Mouse (Mus musculus) retina, postnatal 7 days (tissue): Measurements from ENCODE around the gene Deup1.

Experiments used
- DNase-seq: peaks from one replicate; pipeline ENCODE4 v3.0.0-alpha.2; 2012; ENCODE audit warnings: low read depth, low spot score

Deup1 gene

DNA sequence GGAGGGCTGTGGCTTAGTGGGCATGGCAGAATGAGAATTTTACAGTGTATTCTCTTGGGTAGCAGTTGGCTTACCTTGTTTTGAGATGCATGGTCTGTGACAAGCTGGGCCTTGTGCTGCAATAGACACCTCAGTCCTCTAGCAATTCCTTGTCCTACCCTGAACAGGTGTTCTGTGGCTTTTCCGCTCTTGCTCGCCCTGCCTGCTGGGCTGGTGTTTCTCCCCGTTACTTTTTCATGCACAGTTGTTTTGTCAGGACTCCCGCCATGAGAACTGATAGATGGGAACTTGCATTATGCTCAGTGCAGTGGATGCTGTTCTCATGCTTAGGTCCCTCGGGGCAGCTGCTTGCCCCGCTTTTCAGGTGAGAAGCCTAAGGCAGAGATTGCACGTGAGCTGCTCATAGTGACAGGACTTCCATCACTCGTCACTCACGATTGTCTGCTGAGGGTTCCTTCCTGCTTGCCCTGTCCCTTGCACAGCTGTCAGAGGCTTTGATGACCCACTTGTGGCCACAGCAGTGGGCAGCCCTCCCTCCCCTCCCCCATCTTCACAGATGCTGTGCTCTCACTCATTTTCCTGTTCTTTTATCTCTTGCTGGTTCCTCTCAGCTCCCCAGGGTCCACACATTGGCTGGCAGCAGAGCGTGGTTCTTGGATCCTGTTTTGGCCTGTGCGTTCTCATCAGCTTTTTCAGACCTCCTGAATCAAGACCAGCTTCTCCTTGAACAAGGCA, 94.2 kb downstream of the Deup1 start:
- no peak for DNase-seq

DNA sequence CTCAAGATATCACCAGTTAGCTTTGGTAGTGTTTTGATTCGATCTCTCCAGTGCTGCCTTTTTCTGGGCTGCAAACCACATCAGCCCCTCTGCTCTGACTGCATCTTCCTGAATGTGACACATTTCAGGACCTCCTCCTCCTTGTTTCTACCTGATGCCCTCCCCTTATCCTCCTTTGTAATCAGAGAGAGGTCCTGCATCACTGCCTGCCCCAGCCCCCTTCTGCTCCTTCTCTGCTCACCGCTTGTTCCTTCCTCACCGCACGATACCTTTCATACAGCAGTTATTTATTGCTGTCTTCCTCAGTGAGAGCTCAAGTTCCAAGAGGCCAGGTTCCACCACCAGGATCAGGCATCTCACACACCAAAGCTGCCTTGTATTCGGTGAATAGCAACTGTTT, 96.5 kb downstream of the Deup1 start:
- no peak for DNase-seq

DNA sequence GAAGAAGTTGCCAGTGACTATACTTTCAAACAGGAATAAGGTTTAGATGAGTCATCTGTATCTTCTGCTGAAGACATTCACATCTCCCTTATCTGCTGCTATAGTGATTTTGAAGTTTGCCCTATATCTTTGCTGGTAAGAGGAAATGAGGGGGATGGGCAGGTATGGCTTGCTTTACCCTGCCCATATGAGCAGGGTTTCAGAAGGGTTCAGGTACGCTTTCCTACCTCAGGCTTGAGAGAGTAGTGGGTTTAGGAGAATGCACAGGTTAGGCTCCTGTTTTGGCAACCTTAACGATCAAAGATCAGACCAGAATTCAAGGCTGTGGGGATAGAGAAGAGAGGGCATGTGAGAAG, 97.8 kb downstream of the Deup1 start:
- DNase-seq: no peak

DNA sequence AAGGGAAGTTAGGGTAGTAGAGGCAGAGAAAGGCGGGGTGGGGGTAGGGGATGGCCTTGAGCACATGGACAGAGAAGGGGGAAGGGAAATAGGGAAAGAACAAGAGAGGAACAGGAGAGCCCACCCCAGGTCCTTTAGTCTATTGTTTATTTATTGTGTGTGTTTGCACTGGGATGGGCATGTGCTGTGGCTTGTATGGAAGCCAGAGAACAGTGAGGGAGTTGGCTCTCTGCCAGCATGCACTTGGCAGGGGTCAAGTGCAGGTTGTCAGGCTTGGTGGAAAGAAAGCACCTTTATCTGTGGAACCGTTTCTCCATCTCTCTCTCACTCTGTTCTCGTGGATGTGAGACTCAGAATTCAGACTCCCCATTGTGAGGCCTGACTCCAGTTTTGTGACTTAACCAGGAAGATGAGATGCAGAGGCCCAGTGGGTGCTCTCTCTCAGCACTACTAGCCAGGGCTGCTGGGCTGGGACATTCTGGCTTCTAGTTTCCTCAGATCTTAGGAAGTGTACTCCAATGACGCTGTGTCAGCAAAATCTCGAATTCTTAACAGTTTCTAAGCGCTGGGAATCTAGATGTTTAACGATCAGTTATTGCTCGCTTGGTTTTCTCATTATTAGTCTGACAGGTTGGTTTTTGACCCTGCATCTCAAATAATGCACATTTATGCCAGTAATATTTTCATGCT, 98.3 kb downstream of the Deup1 start:
- DNase-seq: no peak

DNA sequence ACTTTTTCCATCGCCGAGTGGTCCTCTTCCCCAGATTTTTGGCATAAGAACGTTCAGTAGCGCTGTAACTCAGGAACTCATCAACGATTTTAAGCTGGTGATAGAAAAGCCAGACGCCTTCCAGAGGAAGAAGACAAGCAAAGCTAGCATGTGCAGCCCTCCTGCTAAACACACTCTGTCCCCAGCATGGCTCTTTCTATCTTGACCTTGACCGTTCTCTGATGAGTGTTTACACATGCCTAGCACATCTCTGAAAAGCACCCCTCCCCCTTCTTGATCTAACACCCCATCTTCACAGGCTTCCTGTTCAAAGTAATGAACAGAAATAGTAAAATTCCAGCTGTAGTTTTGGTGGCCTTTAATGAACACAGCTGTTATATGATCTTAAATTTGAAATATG, 99.4 kb downstream of the Deup1 start:
- DNase-seq: no peak

DNA sequence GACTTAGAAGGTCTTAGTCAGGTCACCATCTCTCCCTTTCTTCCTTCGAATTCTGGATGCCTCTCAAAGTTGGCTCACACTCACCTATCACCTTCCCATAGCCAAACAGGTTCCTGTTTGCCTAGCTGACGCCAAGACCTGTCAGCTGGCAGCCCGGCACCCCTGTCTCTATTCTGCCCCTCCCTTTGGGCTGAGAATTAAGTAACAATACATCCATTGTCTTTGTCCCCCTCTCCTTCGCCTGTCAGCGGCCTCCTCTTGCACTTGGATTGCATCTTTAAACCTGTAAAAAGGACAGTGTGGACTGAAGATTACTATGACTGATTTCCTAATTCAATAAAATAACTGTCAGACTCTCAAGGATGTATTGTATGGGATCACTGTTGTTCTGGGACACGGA, 99.9 kb downstream of the Deup1 start:
- no peak for DNase-seq

DNA sequence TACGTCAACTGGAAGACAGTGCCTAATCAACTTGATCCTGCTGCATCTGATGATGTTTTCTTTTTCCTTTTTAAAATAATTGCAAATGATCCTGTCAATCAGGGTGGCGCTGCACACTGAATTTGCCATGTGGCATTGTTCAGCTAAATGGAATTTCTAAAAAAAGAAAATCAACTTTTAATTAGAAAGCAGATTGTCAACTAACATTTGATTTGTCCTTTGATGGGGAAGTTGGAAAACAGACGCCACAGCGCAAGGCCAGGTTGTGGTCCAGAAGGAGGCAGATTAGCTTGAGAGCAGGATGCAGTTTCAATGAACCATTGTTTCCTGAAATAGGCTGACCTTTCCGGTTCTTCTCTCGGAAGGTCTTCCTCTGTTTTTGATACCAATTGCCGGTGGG, 101.2 kb downstream of the Deup1 start:
- no peak for DNase-seq

DNA sequence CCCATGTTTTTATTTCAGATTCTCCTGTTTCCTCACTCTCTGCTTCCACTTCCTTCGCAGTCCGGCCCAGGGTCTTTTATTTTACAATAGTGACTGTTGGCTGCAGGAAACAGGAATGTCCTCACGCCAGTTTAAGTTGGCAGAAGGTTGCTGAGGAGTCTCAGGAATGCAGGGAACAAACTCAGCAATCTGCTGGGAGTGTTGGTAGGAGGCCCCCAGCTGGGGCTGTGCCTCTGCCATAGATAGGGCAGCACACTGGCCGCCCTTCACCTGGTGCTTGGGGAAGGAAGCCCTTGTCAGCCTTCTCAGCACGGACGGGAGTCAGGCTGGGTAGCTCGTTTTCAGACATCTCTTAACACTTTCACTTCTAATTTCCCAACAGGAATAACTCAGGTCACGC, 102.5 kb downstream of the Deup1 start:
- DNase-seq: no peak

DNA sequence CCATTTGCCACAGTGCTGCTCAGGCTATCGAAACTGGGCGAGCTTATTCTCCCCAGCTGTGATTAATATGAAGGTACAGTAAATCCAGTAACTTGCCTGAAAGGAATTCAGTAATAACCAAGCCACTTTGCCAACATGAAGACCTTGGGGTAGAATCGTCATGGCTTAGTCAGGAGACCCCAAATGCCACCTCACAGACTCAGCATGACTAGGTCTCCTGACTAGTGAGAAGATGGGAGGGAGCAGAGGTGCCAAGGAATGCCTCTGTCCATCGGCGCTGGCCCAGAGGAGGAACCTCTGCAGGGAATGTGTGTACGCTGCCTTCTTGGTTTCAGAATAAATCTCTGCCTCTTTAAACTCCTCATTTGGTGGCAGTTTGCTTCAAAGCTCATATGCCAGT, 104.1 kb downstream of the Deup1 start:
- DNase-seq: no peak

DNA sequence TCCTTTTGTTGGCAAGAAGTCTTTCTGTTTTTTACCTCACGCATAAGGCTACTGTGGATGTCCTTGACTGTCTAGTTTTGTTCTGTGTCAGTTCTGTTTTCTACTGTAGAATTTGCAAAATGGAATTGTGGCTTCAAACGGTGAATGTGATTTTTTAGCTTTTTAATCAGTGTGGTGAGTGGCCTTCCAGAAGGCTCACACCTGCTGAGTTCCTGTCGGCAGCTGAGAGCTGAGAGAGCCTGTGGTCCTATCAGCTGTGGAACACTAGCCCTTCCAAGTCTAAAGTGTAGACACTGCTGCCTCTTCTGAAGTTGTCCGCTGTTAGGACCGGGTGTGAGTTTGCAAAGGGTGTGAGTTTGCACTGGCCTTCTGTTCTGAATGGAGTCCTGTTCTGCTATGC, 104.8 kb downstream of the Deup1 start:
- DNase-seq: no peak

DNA sequence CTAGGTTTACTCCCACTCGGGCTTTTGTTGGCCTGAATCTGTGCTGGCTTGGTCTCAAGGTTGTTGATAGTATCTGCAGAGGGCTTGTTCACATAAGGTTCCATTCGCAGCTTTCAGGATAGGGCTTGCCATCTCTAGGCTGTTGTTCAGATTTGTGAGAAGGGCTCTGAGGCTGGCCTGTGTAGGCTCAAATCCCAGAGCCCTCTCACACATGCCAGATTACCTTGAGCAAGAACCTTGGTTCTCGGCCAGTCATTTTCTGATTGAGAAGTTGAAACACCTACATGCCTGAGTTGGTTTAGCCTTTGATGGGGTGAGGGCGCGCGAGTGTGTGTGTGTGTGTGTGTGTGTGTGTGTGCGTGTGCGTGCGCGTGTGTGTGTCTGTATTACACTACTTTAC, 105.4 kb downstream of the Deup1 start:
- no peak for DNase-seq

DNA sequence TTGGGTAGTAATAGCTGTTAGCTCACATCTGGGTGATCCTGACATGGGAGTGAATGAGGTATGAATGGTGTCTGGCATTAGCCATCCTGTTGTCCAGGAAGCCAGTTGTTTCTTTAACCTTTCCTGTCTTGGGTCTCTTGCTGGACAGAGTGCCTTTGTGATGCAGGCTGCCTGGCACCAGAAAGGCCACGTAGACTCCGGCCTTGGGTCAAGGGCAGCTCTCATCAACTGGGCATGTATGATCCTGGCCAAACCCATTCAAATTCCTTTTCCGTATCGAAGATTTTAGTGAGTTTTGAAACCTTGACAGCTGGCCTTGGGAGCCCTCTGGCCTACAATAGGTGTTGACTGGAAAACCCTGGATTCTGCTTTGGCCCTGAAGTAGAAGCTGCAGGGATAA, 109.8 kb downstream of the Deup1 start:
- no peak for DNase-seq

DNA sequence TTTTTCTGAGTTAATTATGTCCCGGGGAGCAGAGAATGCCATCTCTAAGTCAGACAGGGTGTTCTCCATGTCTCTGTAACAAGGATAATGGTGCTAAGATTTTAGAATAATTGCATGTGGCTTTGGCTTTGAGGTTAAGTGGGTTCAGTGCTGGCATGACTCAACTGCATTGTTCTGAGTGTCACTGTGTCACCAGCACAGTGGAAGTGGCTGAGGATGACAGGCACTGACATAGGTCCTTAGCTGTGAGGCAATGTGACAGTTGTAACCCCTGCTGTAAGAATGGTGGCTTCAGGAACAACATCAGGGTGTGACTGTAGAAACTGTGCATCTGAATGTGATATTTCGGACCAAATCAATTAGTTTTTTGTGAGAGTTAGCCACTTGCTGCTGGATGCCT, 111.7 kb downstream of the Deup1 start:
- no peak for DNase-seq

DNA sequence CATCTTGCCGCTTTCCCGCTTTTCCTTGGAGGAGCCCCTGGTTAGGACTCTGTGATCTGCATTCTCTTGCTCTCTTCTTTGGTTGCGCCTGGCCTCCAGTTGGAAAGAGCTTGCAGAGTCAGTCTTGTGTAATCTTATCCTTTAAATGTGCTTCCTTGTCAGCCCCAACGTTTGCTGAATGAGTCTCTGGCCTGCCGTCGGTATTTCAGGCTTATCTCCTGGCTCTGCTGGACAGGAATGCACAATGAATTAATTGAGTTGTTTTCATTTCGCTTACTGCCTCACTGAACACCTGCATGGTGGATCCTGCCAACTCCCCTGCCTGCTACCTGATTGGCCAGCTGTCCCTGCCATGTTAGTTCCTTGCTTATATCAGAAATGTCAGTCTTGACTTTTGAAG, 114.8 kb downstream of the Deup1 start:
- no peak for DNase-seq

DNA sequence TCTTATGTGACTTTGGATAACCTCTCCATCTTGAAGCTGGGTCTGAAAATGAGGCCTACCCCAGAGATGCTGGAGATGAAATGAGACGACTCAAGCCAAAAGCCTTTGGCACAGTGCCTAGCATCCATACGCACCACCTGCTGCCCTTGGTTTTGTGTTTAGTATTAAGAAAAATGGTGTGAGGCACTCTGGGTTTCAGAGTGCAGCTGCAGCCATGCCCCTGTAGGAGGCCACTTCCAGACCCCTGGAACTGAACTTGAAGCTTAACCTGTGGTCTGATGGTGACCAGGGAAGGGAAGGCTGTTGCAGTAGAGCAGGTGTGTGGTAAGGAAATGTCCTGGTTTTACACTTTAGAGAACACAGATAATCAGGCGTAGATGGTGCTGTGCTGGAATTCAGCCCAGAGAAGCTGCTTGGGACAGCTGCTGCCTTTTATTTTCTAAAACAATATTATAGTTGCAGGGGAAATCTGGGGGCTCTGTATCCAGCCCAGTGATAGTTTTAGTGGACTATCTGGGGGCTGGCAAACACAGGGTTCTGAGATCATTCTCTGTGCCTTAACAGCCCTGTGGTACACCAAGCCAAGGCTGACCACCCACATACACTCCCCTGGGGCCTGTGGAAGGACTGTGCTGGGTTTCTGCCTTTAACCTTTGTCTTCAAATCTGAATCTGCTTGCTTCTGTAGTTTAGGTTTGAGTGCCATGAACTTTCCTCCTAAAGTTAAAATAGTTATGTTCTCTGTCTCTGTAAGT, 117.0 kb downstream of the Deup1 start:
- DNase-seq: no peak
